In genomic region chr11:73176608-73177508, GRCm38 (mm10) we compare ENCODE assay signal across 7 mouse cellular contexts. TPM values are rescaled to one million over a fixed set of nuclear protein-coding genes. Genes with fewer than 3 reads are reported as not detected.
A peak's percentile ranks its signal among the peaks of the same experiment; 100 is the strongest.
DNase-seq lines count a peak whose midpoint lies in the region; ATAC-seq lines count a peak whose summit lies in the region.

TSS of gene Emc6 (minus strand) at chr11:73177037.
TSS of gene Tax1bp3 (plus strand) at chr11:73177083.

- no peaks in the 10 kb centered on the region for H3K9me3 ChIP-seq in embryonic facial prominence, embryonic 10.5 days
- H3K9me3 ChIP-seq in limb, embryonic 10.5 days (replicated peaks): no peaks in the 10 kb centered on the region
- no peaks in the 10 kb centered on the region for H3K9me3 ChIP-seq in midbrain, embryonic 13.5 days

- peak; percentile 97 for DNase-seq in adrenal gland, postnatal 10 days
- peak; percentile 98 for DNase-seq in embryonic facial prominence, embryonic 10.5 days (ENCODE audit: low spot score)
- DNase-seq in kidney, adult 11 months: peak; percentile 97
- peak; percentile 97 for DNase-seq in limb, embryonic 10.5 days (ENCODE audit: low spot score)
- DNase-seq in spleen, adult 12 weeks (ENCODE audit: low spot score): peak; percentile 94

- H3K27me3 ChIP-seq in embryonic facial prominence, embryonic 10.5 days (replicated peaks; ENCODE audit: low read depth, poor library complexity, severe bottlenecking): no peaks in the 10 kb centered on the region
- H3K27me3 ChIP-seq in limb, embryonic 10.5 days (ENCODE audit: low read depth, poor library complexity, severe bottlenecking): no peaks in the 10 kb centered on the region
- no peaks in the 10 kb centered on the region for H3K27me3 ChIP-seq in midbrain, embryonic 13.5 days

- H3K4me3 ChIP-seq in embryonic facial prominence, embryonic 10.5 days: peak within 1 kb of the TSS; percentile 97
- peak within 1 kb of the TSS; percentile 95 for H3K4me3 ChIP-seq in limb, embryonic 10.5 days
- H3K4me3 ChIP-seq in midbrain, embryonic 13.5 days (replicated peaks): peak within 1 kb of the TSS; percentile 96

- peak within 1 kb of the TSS; percentile 95 for H3K9ac ChIP-seq in midbrain, embryonic 13.5 days (replicated peaks)

- H3K4me1 ChIP-seq in embryonic facial prominence, embryonic 10.5 days: peaks cover 26% of the 10 kb centered on the region
- H3K4me1 ChIP-seq in limb, embryonic 10.5 days: peaks cover 26% of the 10 kb centered on the region
- H3K4me1 ChIP-seq in midbrain, embryonic 13.5 days (replicated peaks): peaks cover 42% of the 10 kb centered on the region

- H3K4me2 ChIP-seq in midbrain, embryonic 13.5 days (replicated peaks): peak within 1 kb of the TSS; percentile 81

- peaks cover 35% of the 10 kb centered on the region for H3K36me3 ChIP-seq in embryonic facial prominence, embryonic 10.5 days (replicated peaks)
- H3K36me3 ChIP-seq in limb, embryonic 10.5 days: peaks cover 42% of the 10 kb centered on the region
- peaks cover 30% of the 10 kb centered on the region for H3K36me3 ChIP-seq in midbrain, embryonic 13.5 days

- peak; percentile 83 for ATAC-seq in granulocyte monocyte progenitor cell, adult 5-6 weeks (replicated peaks; ENCODE audit: poor library complexity, severe bottlenecking)
- ATAC-seq in midbrain, embryonic 13.5 days: peak; percentile 98

- peak within 1 kb of the TSS; percentile 94 for H3K27ac ChIP-seq in embryonic facial prominence, embryonic 10.5 days (replicated peaks)
- H3K27ac ChIP-seq in limb, embryonic 10.5 days: peak within 1 kb of the TSS; percentile 94
- peak within 1 kb of the TSS; percentile 88 for H3K27ac ChIP-seq in midbrain, embryonic 13.5 days

- WGBS in embryonic facial prominence, embryonic 10.5 days: under 1% methylated on average over 81 of the region's 81 CpGs
- WGBS in limb, embryonic 10.5 days: under 1% methylated on average over 81 of the region's 81 CpGs
- WGBS in midbrain, embryonic 13.5 days: under 1% methylated on average over 81 of the region's 81 CpGs

RNA-seq across cellular contexts. Expression of gene Emc6, which starts in this region (rescaled TPM):
- 100 to 1,000 TPM; 121 to 122 TPM for total RNA-seq in adrenal gland, postnatal 10 days (2021)
- 122 and 123 TPM in 2 replicates for polyA plus RNA-seq in embryonic facial prominence, embryonic 10.5 days (2016; fragmentation: Nextera tagmentation; extraction: Ambion mirVana)
- total RNA-seq in granulocyte monocyte progenitor cell, adult 5-6 weeks (2014; fragmentation: Nextera tagmentation): 71.0 and 77.9 TPM in 2 replicates
- total RNA-seq in granulocyte monocyte progenitor cell, adult 5-6 weeks (2017): 50.7 and 76.5 TPM in 2 replicates
- polyA plus RNA-seq in limb, embryonic 10.5 days (2016; fragmentation: Nextera tagmentation; extraction: Ambion mirVana): 114 and 133 TPM in 2 replicates
- polyA plus RNA-seq in midbrain, embryonic 13.5 days (2015; fragmentation: Nextera tagmentation; extraction: Ambion mirVana): 122 and 123 TPM in 2 replicates

RNA-seq across cellular contexts. Expression of gene Tax1bp3, which starts in this region (rescaled TPM):
- total RNA-seq in adrenal gland, postnatal 10 days (2021): 10 to 100 TPM; 72.5 TPM
- 189 and 206 TPM in 2 replicates for polyA plus RNA-seq in embryonic facial prominence, embryonic 10.5 days (2016; fragmentation: Nextera tagmentation; extraction: Ambion mirVana)
- total RNA-seq in granulocyte monocyte progenitor cell, adult 5-6 weeks (2014; fragmentation: Nextera tagmentation): 10.4 and 19.9 TPM in 2 replicates
- total RNA-seq in granulocyte monocyte progenitor cell, adult 5-6 weeks (2017): 6.3 and 11.7 TPM in 2 replicates
- 190 and 226 TPM in 2 replicates for polyA plus RNA-seq in limb, embryonic 10.5 days (2016; fragmentation: Nextera tagmentation; extraction: Ambion mirVana)
- polyA plus RNA-seq in midbrain, embryonic 13.5 days (2015; fragmentation: Nextera tagmentation; extraction: Ambion mirVana): 193 and 195 TPM in 2 replicates

Comparison
In these comparisons a context has a peak if more than half of its experiments do, and no peak if none do; other contexts are left out.
1. Peak in every context shown above with its lines: DNase-seq, ATAC-seq, H3K4me3 ChIP-seq and H3K27ac ChIP-seq.